21 mouse cellular contexts compared by ENCODE assay signal in the genomic region with DNA sequence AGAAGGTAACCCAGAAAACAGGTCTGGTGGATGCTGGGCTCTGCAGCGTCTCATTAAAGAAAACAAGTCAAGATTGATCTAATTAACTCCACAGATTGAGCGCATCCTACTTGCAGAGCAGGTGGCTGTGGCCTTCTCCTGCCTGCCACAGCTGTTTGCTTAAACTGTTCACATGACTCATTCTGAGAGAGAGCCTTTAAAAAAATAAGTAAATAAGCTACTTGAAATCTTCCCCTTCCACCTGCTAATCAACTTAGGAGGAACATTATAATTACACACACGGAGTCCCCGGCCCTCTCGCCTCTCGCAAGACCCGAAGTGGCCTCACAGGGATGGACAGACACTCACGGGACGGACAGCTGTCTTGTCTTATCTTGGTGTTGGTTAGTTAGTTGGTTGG. TPM values are rescaled to one million over a fixed set of nuclear protein-coding genes. Genes with fewer than 3 reads are reported as not detected.
DNase-seq lines count a peak whose midpoint lies in the region; ATAC-seq lines count a peak whose summit lies in the region.
"Had no signal": no experiment of that assay in that cellular context is flagged by ENCODE, and none has a peak within 500 bp of the region (broad histone marks: within the 10 kb centered on the region; RNA-seq: fewer than 3 reads in every experiment).

No protein-coding gene starts in this region.

- no peaks in the 10 kb centered on the region for H3K36me3 ChIP-seq in forebrain, embryonic 13.5 days (ENCODE audit: poor library complexity, severe bottlenecking)
- no peaks in the 10 kb centered on the region for H3K36me3 ChIP-seq in forebrain, embryonic 11.5 days (ENCODE audit: control insufficient read depth, insufficient read depth, low read length)
- H3K36me3 ChIP-seq: G1E; heart, embryonic 15.5 days; midbrain, embryonic 12.5 days had no signal

- no peak overlapping the region for H3K27ac ChIP-seq in forebrain, embryonic 13.5 days
- H3K27ac ChIP-seq in forebrain, embryonic 11.5 days (ENCODE audit: low read depth, low read length), result no peak overlapping the region
- H3K27ac ChIP-seq: gastrocnemius, adult 2 months; heart, adult 2 months; heart, embryonic 15.5 days; limb, embryonic 10.5 days; midbrain, embryonic 12.5 days had no signal

- H3K4me3 ChIP-seq in forebrain, embryonic 13.5 days, result no peak overlapping the region
- no peak overlapping the region for H3K4me3 ChIP-seq in forebrain, embryonic 11.5 days (ENCODE audit: low read depth, low read length)
- H3K4me3 ChIP-seq: gastrocnemius, adult 2 months; heart, adult 2 months; heart, embryonic 15.5 days; limb, embryonic 10.5 days; midbrain, embryonic 12.5 days had no signal

- peaks cover 50% of the 10 kb centered on the region for H3K4me1 ChIP-seq in forebrain, embryonic 13.5 days
- peaks cover 12% of the 10 kb centered on the region for H3K4me1 ChIP-seq in forebrain, embryonic 11.5 days (replicated peaks; ENCODE audit: control insufficient read depth, insufficient read depth, low read length)

- no peak overlapping the region for H3K4me2 ChIP-seq in forebrain, embryonic 13.5 days
- no peak overlapping the region for H3K4me2 ChIP-seq in forebrain, embryonic 11.5 days (ENCODE audit: low read depth, low read length, severe bottlenecking)
- H3K4me2 ChIP-seq: heart, embryonic 15.5 days; liver, embryonic 11.5 days; midbrain, embryonic 12.5 days had no signal

- no peaks in the 10 kb centered on the region for H3K27me3 ChIP-seq in forebrain, embryonic 13.5 days
- no peaks in the 10 kb centered on the region for H3K27me3 ChIP-seq in forebrain, embryonic 11.5 days (ENCODE audit: control insufficient read depth, insufficient read depth, low read length)
- H3K27me3 ChIP-seq: heart, embryonic 15.5 days; midbrain, embryonic 12.5 days had no signal

- 0 out of 2 replicates have a peak, but pooled peaks have one; percentile 50 for ATAC-seq in forebrain, embryonic 13.5 days
- ATAC-seq in forebrain, embryonic 11.5 days (replicated peaks; ENCODE audit: low FRiP score), result no peak; the same call in 1 of the 2 replicates

- WGBS in forebrain, embryonic 13.5 days, result 60% methylated on average over 9 of the region's 9 CpGs
- WGBS in forebrain, embryonic 11.5 days, result 72% methylated on average over 9 of the region's 9 CpGs

- no peak overlapping the region for H3K9ac ChIP-seq in forebrain, embryonic 13.5 days
- H3K9ac ChIP-seq in forebrain, embryonic 11.5 days (ENCODE audit: low read length), result no peak overlapping the region
- H3K9ac ChIP-seq: heart, embryonic 15.5 days; midbrain, embryonic 12.5 days had no signal

- no peak for DNase-seq in forebrain, embryonic 11.5 days (ENCODE audit: low spot score)
- DNase-seq in A20 (ENCODE audit: low read depth, low spot score) (peak; percentile 88), MN1 (ENCODE audit: low spot score) (peak; percentile 81)
- peak; percentile 73 for DNase-seq in induced T-regulatory cell, adult 2 months (ENCODE audit: low read depth)
- no peak for DNase-seq in gastrocnemius, postnatal 25 days
- DNase-seq in Muller cell, postnatal 12 days (ENCODE audit: inconsistent ontology term), result no peak
- no peak for DNase-seq in urinary bladder, postnatal 25 days (ENCODE audit: low spot score)
- DNase-seq: adrenal gland, adult 2 months; cerebellum, adult 11 months; cerebellum, postnatal 25 days; gastrocnemius, adult 2 months; heart, adult 2 months; lung, adult 2 months; lung, postnatal 36 days; spleen, adult 18-20 months had no signal

- H3K9me3 ChIP-seq in forebrain, embryonic 13.5 days (replicated peaks), result no peaks in the 10 kb centered on the region
- no peaks in the 10 kb centered on the region for H3K9me3 ChIP-seq in forebrain, embryonic 11.5 days (ENCODE audit: control insufficient read depth, low read length)
- H3K9me3 ChIP-seq: heart, embryonic 15.5 days; limb, embryonic 10.5 days; midbrain, embryonic 12.5 days had no signal

RNA-seq across cellular contexts. Expression of a gene that starts 44.3 kb away (rescaled TPM):
- polyA plus RNA-seq in forebrain, embryonic 13.5 days (2015; fragmentation: Nextera tagmentation; extraction: Ambion mirVana), result 24.8 and 27.6 TPM in 2 replicates
- 60.8 and 70.0 TPM in 2 replicates for polyA plus RNA-seq in forebrain, embryonic 11.5 days (2014; fragmentation: Nextera tagmentation; extraction: Ambion mirVana)
- under 1 TPM; 0.13 to 0.35 TPM for total RNA-seq in gastrocnemius, postnatal 25 days (2021)
- polyA plus RNA-seq: G1E had no signal

Comparison
In these comparisons a context has a peak if more than half of its experiments do, and no peak if none do; other contexts are left out.
1. DNase-seq: peak in A20 (single experiment), MN1 (single experiment) and induced T-regulatory cell, adult 2 months (single experiment); none in forebrain, embryonic 11.5 days (single experiment), gastrocnemius, postnatal 25 days (single experiment), Muller cell, postnatal 12 days (single experiment) and urinary bladder, postnatal 25 days (single experiment).